Mouse (Mus musculus): ENCODE data around the gene Gdi1.

Gene Gdi1

DNA sequence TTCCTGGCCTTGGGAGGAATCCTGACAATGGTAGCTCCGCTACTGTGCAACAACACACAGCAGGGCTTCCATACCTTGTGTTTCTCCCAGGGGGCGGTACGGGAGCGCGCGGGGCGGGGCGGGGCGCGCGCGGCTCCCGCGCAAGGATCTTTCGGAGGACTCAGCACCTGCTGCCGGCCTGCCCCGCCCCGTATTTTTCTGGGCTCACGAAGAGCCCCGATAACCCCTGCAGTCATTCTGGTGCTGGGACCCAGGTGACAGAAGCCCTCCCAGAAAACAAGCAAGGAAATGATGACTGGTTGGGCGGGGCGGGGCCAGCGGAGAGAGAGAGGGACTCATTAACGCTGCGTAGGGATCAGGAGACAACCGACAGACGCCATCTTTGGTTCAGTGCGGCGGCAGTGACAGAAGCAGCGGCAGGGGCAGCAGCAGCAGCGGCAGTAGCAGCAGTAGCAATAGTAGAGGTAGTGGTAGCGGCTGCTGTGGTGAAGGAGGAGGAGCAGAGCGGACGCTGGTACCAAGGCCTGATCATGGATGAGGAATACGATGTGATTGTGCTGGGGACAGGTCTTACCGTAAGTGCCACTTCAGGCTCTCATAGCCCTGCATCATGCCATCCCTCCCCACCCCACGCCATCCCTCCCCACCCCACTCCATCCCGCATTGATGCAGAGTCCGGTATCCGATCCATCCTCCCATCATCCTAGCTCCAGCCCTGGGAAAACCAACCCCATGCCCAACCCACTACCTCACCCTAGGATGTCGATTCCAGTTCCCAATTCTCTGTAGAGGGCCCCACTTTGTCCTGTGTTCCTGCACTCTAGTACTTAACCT, at the start of gene Gdi1:
Gdi1 (plus strand) TSS at position 132 of the 834 bp plus-strand sequence.
- DNase-seq (ENCODE audit: low spot score in 2 of 2): peak; percentile 67 to 68

- DNase-seq (ENCODE audit: low spot score in 2 of 2): no peak
Observed at GRCm38 (mm10) chrX:74257746-74258145, 47.1 kb upstream of the Gdi1 start.

DNA sequence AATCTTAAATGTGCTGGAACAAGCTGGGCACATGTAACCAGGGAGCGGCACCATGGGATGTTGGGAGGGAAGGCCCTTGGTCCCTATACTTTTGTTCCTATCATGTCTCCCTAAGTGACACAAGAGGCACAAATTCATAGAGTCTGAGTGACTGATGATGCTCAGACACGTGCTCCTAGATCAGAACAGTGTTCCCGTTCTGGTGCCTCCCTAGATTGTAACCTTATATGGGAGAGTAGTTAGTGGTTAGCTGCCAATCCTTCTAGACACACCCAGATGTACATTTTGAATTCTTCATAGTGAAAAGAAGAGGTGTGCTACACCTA, 35.1 kb upstream of the Gdi1 start:
- DNase-seq (ENCODE audit: low spot score in 2 of 2): no peak

- DNase-seq (ENCODE audit: low spot score in 2 of 2): peak; percentile 87 to 88
Observed at GRCm38 (mm10) chrX:74270062-74270901, 34.5 kb upstream of the Gdi1 start, which contains the start of gene Rpl10. Rpl10 (plus strand) TSS chrX:74270812.

- peak in 1 of 2 experiments; percentile 20 for DNase-seq (ENCODE audit: low spot score in 2 of 2)
Observed at GRCm38 (mm10) chrX:74270902-74271551, 33.8 kb upstream of the Gdi1 start.

DNA sequence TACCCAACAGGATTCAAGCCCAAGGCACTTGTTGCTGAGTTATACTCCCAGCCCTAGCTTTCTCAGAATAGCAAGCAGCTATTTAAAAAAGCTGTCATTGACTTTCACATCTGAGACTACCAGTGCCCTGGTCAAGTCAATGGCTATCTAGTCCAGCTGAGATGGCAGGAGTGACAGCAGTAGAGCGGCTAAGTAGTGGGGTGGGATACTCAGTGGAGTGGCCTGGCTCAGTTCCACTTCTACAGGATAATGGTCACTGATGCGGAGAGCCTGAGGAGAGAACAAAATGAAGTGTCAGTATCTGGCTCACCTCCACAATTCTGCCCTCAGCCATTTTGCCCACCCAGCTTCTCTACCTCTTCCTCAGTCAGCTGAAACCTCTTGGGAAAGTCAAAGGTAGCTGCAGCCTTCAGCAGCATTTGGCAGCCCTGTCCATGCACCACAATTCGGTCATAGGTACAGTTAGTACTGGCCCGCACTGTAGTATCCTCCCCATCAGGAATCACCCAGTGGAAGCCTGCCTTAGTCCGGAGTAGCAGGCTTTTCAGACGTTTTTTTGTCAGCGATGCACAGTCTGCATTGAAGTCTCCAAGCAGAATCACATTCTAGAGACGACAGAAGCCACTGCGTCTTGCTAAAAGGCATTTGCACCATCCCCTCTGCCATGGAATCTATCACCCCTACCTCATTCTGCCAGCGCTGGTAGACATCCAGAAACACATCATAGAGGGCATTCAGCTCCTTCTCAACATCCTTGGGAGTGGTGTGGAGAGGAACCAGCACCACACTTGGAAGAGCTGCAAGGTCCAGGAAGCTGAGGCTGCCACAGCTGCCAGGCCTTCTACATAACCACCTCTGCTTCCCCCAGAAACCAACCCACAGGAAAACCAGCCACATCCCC, 31.1 kb upstream of the Gdi1 start:
- no peak for DNase-seq (ENCODE audit: low spot score in 2 of 2)

GRCm38 (mm10) chrX:74277916-74278315, 26.9 kb upstream of the Gdi1 start:
- no peak for DNase-seq (ENCODE audit: low spot score in 2 of 2)

DNA sequence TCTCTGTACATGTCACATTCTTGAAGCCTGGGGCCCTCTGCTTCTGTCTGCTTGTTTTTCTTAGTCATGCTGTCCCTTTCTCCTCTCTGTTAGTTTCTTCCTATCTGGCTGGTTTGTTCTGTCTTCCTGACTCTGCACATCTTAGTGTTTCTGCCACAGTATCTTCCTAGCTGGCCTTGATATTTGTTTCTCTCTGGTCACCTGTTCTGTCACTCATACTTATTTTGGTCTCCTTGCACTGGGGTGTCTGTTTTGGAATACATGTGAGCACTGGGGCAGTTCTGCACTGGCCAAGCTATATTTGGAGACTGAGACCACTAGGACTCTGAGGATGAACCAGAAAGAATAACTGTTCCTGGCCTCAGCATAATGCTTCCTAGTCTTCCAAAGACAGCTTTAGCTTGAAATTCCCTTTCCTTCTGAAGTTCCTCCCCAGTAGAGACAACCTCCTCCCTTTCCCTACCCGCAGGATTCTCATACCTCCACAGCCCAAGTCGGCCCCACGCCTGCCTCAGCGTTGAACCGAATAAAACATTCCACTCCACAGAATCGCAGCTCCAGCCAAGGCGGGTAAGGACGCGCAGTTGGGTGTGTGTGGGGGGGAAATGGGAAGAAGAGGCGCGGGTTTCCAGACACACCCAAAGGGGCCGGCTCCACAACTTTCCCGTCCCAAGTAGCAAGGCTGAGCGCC, 23.6 kb upstream of the Gdi1 start:
- no peak for DNase-seq (ENCODE audit: low spot score in 2 of 2)

DNA sequence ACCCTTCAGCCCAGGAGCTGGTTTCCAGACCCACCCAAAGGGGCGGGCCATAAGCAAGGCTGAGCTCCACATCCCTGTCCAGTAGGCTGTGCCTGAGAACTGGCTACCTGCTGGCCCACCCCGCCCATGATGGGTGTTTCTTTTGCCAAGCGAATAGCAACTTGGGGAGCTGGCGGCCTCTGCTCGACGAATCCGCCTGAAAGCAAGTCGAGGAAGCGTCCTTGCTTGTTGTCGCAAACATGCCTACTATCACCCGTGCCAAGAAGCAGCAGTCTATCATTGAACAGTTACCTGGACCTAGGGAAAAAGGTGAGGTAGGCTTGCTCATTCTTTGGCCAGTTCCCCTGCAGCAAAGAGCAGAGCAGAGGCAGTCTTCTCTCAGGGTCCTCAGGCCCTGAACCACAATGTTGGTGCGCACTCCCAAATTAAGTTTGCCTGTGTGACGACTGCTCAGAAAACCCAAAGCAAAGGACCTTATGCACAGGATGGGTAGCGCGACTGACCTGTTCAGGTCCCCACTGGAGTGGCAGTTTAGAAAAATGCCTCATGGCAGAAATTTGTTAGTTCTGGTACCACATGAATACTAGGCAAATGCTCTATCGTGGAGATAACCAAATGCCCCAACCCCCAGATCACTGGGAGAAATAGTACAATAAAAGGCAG, 22.9 kb upstream of the Gdi1 start, which contains the start of the genes Taz and Dnase1l1:
Taz (plus strand) TSS at position 181 of the 663 bp plus-strand sequence.
Dnase1l1 (minus strand) TSS at position 606 of the 663 bp plus-strand sequence.
- peak; percentile 76 to 81 for DNase-seq (ENCODE audit: low spot score in 2 of 2)

DNA sequence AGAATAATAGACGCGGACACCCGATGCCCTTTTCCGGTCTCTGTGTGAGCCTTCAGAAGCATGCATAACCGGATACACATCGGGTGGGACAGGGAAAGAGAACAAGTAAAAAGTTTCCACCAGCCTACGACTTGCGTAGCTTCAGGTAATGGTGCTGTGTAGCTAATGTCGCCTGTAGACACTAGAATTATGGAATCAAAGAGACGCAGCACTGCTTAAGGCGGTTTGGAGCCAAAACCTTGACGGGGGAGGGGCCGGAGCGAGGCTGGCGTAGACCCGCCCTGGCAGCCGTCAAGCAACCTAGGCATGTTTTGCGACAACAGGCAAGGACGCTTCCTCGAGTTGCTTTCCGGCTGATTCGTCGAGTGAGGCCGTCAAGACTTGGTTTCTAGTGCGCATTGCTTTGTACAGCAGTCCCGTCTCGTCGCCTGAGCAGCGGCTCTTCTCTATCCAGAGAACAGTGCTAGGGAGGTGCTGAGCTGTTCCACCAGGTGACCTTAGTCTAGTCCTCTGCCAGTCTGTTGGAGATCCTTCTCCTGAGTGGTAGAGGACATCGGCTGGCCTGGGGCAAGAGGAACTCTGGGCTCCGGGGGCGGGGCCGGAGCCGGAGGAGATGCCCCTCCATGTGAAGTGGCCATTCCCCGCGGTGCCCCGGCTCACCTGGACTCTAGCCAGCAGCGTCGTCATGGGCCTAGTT, 22.3 kb upstream of the Gdi1 start:
- peak; percentile 75 to 81 for DNase-seq (ENCODE audit: low spot score in 2 of 2)

DNA sequence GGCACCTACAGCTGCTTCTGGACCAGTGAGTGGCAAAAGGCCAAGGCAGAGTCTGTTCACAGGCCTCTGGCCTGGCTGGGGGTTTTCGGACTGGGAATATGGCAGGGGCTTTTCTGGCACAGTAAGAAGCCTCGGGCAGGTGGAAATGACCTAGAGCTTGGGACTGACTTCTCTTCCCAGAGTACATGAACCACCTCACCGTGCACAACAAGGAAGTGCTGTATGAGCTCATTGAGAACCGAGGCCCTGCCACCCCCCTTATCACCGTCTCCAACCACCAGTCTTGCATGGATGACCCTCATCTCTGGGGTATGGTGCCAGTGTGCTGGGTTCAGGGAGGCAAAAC, 21.7 kb upstream of the Gdi1 start:
- DNase-seq (ENCODE audit: low spot score in 2 of 2): no peak

DNA sequence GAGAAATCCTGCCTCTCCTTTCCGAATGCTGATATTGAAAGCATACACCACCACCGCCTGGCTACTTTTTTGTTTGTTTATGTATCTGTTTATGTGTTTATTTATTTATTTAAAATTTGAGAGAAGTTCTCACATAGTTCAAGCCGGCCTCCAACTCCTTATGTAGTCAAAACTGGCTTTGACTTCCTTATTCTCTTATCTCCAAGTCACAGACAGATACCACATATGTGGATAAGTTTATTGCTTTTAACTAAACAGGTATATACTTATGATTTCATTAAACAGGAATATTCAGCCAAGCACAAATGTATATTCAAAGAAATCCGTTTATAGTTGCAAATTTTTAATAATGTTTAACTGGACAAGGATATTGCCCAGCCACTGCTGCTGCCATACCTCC, 11.4 kb upstream of the Gdi1 start:
- no peak for DNase-seq (ENCODE audit: low spot score in 2 of 2)

- peak; percentile 91 to 94 for DNase-seq (ENCODE audit: low spot score in 2 of 2)
Observed at GRCm38 (mm10) chrX:74296538-74297448, 8.0 kb upstream of the Gdi1 start, which contains the start of gene Atp6ap1. Atp6ap1 (plus strand) TSS chrX:74297097.

DNA sequence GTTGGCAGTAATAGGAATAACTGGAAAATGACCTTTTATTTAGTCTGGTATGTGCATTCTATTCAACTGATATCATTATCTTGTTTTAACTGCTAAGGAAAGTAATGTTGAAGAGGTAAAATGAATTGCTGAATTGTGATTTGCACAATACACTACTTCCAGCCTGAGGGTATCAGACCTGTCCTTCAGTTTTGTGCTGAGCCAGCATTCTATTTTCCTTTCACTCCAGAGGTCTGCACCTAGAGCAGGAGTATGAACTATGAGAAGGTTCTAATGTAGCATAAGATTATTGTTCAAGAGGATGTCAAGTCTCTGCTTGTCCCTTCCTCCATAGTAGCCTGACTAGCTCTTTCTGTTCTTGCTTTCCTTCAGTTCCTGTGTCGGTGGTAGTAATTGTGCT, 6.5 kb upstream of the Gdi1 start:
- DNase-seq (ENCODE audit: low spot score in 2 of 2): no peak

DNA sequence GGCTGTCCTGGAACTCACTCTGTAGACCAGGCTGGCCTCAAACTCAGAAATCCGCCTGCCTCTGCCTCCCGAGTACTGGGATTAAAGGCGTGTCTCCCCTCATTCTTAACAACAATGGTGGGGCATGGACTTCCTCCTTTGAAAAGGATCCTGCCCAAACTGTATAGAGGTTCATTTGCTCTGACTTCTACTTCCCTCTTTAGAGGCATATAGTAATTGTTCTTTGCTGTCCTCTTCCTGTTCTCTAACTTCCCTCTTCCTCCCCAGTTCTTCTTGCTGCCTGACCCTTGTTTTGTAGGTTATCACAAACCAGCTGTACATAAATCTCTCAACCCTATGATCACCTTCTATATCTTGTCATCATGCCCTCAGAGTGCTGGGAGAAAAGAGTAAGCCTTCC, 5.1 kb upstream of the Gdi1 start:
- no peak for DNase-seq (ENCODE audit: low spot score in 2 of 2)

DNA sequence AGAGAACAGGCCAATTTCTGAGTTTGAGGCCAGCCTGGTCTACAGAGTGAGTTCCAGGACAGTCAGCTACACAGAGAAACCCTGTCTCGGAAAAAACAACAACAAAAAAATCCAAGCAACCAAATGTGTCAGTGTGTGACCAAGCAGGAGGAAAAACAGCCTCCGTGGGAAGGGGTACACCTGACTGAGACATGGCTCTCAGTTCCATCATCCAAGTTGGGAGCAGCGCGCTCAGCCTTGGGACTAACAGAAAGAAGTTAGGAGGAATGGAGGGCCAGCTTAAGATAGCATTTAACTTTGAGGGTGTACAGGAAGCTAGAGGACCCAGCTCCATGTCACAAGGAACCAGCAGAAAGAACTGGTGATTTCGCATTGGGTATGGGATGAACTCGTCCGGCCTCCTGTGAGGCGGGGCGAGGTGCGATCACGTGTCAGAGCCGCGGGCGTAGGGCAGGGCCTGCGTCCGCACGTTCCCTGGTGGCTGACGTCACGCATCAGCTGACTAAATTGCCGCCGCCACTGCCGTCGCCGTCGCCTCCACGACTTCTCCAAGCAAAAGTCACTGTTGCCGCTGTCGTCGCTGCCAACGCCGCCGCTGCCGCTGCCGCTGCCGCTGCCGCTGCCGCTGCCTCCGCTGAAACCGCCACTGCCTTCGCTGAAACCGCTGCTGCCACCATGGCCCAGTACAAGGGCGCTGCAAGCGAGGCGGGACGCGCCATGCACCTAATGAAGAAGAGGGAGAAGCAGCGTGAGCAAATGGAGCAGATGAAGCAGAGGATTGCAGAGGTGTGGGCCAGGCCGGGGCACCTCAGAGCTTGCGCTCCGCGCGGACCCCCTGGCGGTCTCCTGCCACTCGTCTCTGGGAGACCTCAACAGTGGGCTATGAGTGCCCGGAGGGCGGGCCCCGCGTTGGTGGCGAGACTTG, 8.0 kb downstream of the Gdi1 start, which contains the start of gene Fam50a:
Fam50a (plus strand) TSS at position 494 of the 925 bp plus-strand sequence.
- DNase-seq (ENCODE audit: low spot score in 2 of 2): peak; percentile 77 to 86

DNA sequence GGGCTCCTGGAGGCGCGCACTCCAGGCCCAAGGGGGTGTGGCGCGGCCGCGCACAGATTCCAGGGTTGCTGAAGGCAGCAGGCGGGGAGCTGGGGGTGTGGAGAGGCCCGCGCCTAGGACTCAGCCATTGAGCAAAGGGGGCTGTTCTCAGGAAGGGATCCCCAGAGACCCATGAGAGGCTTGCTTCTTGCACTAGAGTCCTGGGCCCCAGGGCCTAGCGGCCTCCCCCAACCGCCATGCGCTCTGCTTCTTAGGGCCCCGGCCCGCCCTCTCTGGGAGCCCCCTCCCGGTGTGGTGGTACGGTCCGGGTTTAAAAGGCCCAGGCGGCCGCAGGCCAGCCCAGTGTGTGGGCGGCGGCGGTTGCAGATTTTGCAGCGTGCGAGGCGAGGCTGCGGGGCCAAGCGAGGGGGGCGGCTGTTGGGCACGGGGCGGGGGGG, 23.9 kb downstream of the Gdi1 start, which contains the start of gene Plxna3:
Plxna3 (plus strand) TSS at position 342 of the 437 bp plus-strand sequence.
- DNase-seq (ENCODE audit: low spot score in 2 of 2): peak; percentile 68 to 75

Data from urinary bladder, postnatal 4 days (tissue).